Mouse (Mus musculus): ENCODE data around the gene Tlcd2. TPM values are rescaled to one million over a fixed set of nuclear protein-coding genes. Genes with fewer than 3 reads are reported as not detected.

The Tlcd2 gene
- polyA plus RNA-seq, 1 experiment: 5.0 TPM

DNA sequence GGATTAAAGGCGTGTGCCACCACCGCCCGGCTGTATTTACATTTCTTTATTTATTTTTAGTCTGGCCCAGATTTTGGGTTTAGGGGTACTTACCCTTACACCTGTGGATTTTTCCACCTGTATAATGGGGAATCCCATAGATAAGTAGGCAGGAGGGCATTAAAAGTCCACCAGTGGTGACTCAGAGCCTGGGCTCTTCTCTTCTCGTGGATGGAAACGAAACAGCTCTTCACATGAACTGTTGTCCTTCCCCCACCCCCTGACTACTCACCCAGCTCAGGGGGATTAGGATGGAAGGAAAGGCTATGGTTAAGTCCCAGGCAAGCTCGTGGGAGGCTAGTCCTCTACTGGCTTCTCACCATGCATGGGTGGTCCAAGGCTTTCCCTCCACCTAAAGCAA lies 2.9 kb downstream of the Tlcd2 start:
- H3K27ac ChIP-seq (ENCODE audit: control insufficient read depth, insufficient read depth, low read depth, low read length, poor library complexity): no peak overlapping the region
- no peaks in the 10 kb centered on the region; the same call in 1 of the 2 replicates for H3K4me1 ChIP-seq (ENCODE audit: control insufficient read depth, insufficient read depth, low read length)
- H3K4me3 ChIP-seq (replicated peaks; ENCODE audit: control insufficient read depth, low read depth, low read length): no peak overlapping the region
- 90% methylated on average over 6 of the region's 6 CpGs for WGBS
- TF ChIP-seq POLR2A (IDR thresholded peaks at IDR 0.05; ENCODE audit: borderline replicate concordance, control insufficient read depth, low read depth, low read length) (no peak), CTCF (IDR thresholded peaks at IDR 0.05; ENCODE audit: control insufficient read depth, insufficient read depth, low read length) (no peak)

DNA sequence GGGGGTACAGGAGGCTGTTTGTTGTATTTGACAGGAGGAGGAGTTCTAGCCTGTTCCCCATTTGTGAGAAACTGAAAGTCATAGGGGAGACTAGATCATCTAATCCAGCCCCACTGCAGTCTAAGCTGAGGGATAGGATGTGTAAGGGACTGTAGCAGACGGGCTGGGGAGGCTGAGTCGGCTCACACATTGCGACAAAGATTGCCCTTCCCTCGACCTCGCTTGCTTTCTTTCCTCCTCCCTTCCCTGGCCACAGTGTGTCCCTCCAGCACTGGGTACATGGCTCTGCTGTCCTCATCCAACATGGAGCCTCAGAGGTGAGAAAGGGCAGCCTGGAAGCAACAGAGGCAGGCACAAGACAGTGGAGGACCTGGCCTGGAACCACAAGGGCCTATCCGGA lies 3.5 kb downstream of the Tlcd2 start:
- Histone ChIP-seq H3K4me3 (replicated peaks; ENCODE audit: control insufficient read depth, low read depth, low read length) (no peak overlapping the region), H3K27ac (ENCODE audit: control insufficient read depth, insufficient read depth, low read depth, low read length, poor library complexity) (no peak overlapping the region), H3K4me1 (ENCODE audit: control insufficient read depth, insufficient read depth, low read length) (no peaks in the 10 kb centered on the region; the same call in 1 of the 2 replicates)
- no peak for TF ChIP-seq CTCF (IDR thresholded peaks at IDR 0.05; ENCODE audit: control insufficient read depth, insufficient read depth, low read length)
- no peak for TF ChIP-seq POLR2A (IDR thresholded peaks at IDR 0.05; ENCODE audit: borderline replicate concordance, control insufficient read depth, low read depth, low read length)
- WGBS: 80% methylated on average over 6 of the region's 6 CpGs

DNA sequence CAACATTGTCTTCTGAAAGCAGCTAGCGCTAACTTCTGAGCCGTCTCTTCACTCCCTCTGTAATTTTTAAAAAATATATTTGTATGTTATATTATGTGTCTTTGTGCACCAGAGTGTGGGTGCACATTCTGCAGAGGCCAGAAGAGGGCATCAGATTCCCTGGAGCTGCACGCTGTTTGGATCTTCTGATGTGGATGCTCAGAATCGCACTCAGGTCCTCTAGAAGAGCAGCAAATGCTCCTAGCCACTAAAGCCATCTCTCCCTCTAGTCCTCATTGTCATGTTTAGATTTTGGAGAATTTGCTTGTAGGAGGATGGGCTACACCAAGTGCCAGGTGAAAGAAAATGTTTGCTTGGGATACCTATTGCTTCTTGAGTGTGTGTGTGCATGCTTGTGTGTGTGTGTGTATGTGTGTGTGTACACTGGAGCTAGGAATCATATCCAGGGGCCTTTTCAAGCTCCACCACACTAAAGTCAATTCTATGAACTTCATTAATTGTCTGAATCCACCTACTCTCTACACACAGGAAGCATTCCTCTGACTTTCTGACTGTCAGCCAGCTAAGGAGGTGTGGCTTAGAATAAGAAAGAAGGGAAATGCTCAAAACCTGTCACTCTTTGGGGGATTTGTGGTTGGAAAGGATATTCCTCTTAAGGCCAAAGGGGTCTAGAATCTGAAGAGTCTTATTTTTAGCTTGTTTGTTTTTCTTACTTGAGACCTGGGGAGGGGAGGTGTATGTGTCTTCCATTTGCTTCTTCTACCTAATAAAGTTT lies 5.4 kb downstream of the Tlcd2 start:
- no peak overlapping the region for H3K4me3 ChIP-seq (replicated peaks; ENCODE audit: control insufficient read depth, low read depth, low read length)
- H3K4me1 ChIP-seq (ENCODE audit: control insufficient read depth, insufficient read depth, low read length): no peaks in the 10 kb centered on the region; the same call in 1 of the 2 replicates
- no peak overlapping the region for H3K27ac ChIP-seq (ENCODE audit: control insufficient read depth, insufficient read depth, low read depth, low read length, poor library complexity)
- TF ChIP-seq POLR2A (IDR thresholded peaks at IDR 0.05; ENCODE audit: borderline replicate concordance, control insufficient read depth, low read depth, low read length) (no peak), CTCF (IDR thresholded peaks at IDR 0.05; ENCODE audit: control insufficient read depth, insufficient read depth, low read length) (peak; percentile 32; the same call in 1 of the 2 replicates)
- 95% methylated on average over 4 of the region's 4 CpGs for WGBS

DNA sequence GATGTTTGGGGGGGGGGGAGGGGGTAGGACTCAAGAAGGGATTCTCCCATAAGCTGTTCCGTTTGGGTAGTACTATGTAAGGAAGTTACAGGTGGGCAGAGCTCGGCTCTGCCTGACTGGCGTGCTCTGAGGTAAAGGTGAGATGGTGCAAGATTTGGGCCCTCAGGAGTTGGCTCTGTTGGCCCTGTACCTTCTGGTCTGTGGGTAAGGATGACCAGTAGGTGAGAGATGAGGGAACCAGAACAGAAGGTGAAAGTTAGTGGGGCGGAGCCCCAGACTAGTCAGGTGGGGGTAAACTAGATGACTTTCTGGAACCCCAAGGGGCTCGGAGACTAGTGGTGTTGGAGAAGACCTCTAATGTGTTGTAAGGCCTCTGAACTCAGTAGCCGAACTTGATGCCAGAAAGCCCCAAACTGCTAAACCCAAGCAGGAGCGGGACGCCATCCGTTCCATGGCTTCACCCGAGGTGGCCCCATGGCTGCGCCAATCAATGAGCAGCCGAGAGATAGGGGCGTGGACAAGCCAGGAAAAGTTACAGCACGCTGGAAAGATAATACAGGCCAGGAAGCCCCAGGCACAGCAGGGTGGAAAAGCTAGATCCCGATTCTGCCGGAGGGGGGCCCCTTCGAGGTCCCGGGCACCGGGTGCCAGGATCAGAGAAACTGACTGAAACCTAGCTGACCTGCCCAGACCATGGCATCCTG lies 6.1 kb downstream of the Tlcd2 start:
- 18% methylated on average over 19 of the region's 19 CpGs for WGBS
- no peak for TF ChIP-seq POLR2A (IDR thresholded peaks at IDR 0.05; ENCODE audit: borderline replicate concordance, control insufficient read depth, low read depth, low read length)
- TF ChIP-seq CTCF (IDR thresholded peaks at IDR 0.05; ENCODE audit: control insufficient read depth, insufficient read depth, low read length): no peak
- Histone ChIP-seq H3K4me1 (ENCODE audit: control insufficient read depth, insufficient read depth, low read length) (no peaks in the 10 kb centered on the region; the same call in 1 of the 2 replicates), H3K27ac (ENCODE audit: control insufficient read depth, insufficient read depth, low read depth, low read length, poor library complexity) (no peak overlapping the region), H3K4me3 (replicated peaks; ENCODE audit: control insufficient read depth, low read depth, low read length) (peak overlapping the region; percentile 48)

DNA sequence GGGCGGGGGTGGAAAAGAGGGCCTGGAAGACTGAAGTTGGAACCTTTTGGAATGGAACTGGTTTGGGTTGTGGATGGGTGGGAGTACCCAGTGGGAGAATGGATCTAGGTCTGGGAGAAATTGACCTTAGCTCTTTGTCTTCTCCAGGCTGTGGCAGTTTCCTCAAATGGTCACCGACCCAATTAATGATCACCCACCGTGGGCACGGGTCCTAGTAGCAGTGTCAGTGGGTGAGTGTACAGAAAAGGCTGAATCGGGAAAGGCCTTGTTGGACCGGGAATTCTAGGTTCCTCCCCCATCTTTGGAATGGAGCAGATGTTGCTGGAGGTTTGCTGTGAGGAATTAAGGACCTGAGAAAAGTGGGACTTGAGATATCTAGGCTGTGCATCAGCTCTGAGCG lies 6.9 kb downstream of the Tlcd2 start:
- TF ChIP-seq CTCF (IDR thresholded peaks at IDR 0.05; ENCODE audit: control insufficient read depth, insufficient read depth, low read length): no peak
- no peak for TF ChIP-seq POLR2A (IDR thresholded peaks at IDR 0.05; ENCODE audit: borderline replicate concordance, control insufficient read depth, low read depth, low read length)
- no peaks in the 10 kb centered on the region; the same call in 1 of the 2 replicates for H3K4me1 ChIP-seq (ENCODE audit: control insufficient read depth, insufficient read depth, low read length)
- peak overlapping the region; percentile 48 for H3K4me3 ChIP-seq (replicated peaks; ENCODE audit: control insufficient read depth, low read depth, low read length)
- 39% methylated on average over 7 of the region's 7 CpGs for WGBS
- H3K27ac ChIP-seq (ENCODE audit: control insufficient read depth, insufficient read depth, low read depth, low read length, poor library complexity): no peak overlapping the region

DNA sequence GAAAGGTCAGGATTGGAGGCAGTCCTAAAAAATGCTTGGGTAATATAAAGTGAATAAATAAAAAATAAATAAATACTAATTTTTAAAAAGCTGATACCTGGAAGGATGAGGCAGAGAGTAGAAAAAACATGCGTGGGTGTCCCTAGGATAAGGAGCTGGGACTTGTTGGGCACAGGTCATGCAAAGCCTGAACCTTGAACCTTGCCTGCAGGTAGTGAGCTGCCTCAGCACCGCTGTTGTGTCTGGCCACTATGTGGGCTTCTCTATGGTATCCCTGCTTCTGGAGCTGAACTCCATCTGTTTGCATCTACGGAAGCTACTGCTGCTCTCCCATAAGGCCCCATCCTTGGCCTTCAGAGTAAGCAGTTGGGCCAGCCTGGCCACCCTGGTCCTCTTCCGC lies 7.7 kb downstream of the Tlcd2 start:
- Histone ChIP-seq H3K4me3 (replicated peaks; ENCODE audit: control insufficient read depth, low read depth, low read length) (no peak overlapping the region), H3K27ac (ENCODE audit: control insufficient read depth, insufficient read depth, low read depth, low read length, poor library complexity) (no peak overlapping the region), H3K4me1 (ENCODE audit: control insufficient read depth, insufficient read depth, low read length) (no peaks in the 10 kb centered on the region; the same call in 1 of the 2 replicates)
- 96% methylated on average over 4 of the region's 4 CpGs for WGBS
- TF ChIP-seq POLR2A (IDR thresholded peaks at IDR 0.05; ENCODE audit: borderline replicate concordance, control insufficient read depth, low read depth, low read length) (no peak), CTCF (IDR thresholded peaks at IDR 0.05; ENCODE audit: control insufficient read depth, insufficient read depth, low read length) (no peak)

DNA sequence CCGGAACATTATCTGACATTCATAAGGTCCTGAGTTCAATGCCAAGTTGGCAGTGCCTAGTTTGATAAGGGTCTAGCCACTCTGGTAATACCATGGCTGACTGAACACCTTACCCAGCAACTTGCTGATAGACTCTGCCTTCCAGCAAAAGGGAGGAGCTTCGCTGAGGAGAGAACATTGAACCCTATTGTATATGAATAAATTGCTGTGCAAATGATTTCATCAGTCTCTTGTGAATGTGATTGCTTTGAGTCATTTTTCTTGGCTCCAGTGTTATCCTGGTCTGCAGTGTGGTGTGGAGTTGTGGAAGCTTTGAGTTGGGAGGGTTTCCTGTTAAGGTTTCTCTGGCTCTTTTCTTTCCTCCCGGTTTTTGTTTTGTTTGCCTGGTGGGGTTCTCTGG lies 9.2 kb downstream of the Tlcd2 start:
- TF ChIP-seq POLR2A (IDR thresholded peaks at IDR 0.05; ENCODE audit: borderline replicate concordance, control insufficient read depth, low read depth, low read length) (no peak), CTCF (IDR thresholded peaks at IDR 0.05; ENCODE audit: control insufficient read depth, insufficient read depth, low read length) (no peak)
- Histone ChIP-seq H3K4me1 (ENCODE audit: control insufficient read depth, insufficient read depth, low read length) (no peaks in the 10 kb centered on the region; the same call in 1 of the 2 replicates), H3K27ac (ENCODE audit: control insufficient read depth, insufficient read depth, low read depth, low read length, poor library complexity) (no peak overlapping the region), H3K4me3 (replicated peaks; ENCODE audit: control insufficient read depth, low read depth, low read length) (no peak overlapping the region)
- WGBS: 75% methylated on average over 3 of the region's 3 CpGs

DNA sequence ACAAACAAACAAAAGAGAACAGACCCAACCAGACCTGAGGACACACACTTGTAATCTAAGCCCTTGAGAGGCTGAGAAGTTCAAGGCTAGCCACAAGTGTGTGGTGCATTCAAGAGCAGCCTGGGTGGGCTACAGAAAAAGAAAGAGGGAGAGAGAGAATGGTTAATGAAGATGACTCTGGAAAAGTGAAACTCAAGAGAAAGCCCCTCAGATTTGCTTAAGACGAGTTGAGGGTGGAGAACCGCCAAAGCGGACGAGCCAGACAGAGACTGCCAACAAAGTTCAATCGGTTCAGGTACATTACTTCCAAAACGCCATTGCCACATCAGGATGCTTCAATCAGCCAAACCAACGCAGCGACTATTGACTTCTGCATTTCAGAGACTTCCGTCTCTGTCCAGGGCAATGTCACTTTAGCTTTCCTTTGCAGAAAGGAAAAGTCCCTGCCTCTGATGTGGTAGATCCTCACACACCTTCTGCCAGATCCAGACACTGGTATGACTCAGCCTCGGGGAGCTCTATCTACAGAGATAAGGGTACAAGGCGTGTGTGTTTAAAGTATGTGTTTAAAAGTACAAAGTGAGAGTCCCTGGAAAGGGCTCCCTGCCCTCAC lies 11.1 kb downstream of the Tlcd2 start:
- WGBS: 31% methylated on average over 11 of the region's 11 CpGs
- no peak overlapping the region for H3K27ac ChIP-seq (ENCODE audit: control insufficient read depth, insufficient read depth, low read depth, low read length, poor library complexity)
- H3K4me3 ChIP-seq (replicated peaks; ENCODE audit: control insufficient read depth, low read depth, low read length): no peak overlapping the region
- TF ChIP-seq CTCF (IDR thresholded peaks at IDR 0.05; ENCODE audit: control insufficient read depth, insufficient read depth, low read length) (no peak), POLR2A (IDR thresholded peaks at IDR 0.05; ENCODE audit: borderline replicate concordance, control insufficient read depth, low read depth, low read length) (no peak)
- no peaks in the 10 kb centered on the region; the same call in 1 of the 2 replicates for H3K4me1 ChIP-seq (ENCODE audit: control insufficient read depth, insufficient read depth, low read length)
